8 mouse cellular contexts compared by ENCODE assay signal in the genomic region with DNA sequence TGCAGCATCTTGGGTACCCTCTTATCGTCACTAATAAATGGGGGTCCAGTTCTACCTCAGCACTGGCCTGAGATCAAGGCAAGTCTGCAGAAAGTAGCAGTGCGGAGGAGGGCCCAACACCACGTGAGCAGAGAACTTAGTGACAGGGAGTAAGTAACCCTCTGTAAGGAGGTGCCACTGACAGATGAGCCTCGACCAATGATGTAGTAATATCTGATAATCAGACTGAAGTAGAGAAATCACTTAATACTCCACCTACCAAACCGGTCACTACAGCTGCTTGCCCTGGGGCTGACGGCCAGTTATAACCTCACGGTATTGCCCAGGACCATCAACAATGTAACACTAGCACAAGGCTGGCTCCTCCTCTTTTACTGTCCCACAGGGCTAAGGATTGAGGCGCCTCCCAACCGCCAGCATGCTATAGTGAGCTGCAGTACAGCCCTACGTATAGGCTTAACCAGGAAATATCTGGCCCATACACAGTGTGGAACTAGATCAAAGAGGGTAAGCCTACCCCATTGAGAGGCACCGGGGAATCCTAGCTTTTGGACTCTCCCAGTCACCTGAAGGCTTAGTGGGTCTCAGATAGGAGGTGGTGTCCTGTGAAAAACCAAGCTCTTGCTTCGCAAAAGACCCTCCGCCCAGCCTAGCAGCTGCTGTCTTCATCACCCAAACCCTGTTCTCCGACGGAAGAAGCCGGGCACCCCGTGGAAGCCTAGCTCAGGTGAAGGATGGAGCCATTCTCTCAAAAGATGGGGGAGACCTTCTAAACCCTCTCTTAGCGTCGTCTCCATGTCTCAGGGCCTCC. TPM values are rescaled to one million over a fixed set of nuclear protein-coding genes. Genes with fewer than 3 reads are reported as not detected.
DNase-seq lines count a peak whose midpoint lies in the region; ATAC-seq and TF ChIP-seq lines count a peak whose summit lies in the region.

No protein-coding gene starts in this region.

- dilution Hi-C loops in CH12.LX (cut with MboI; ENCODE audit: extremely low pct_ligation_motif_present, extremely low pct_unique_long_range_greater_than_20kb, low sequenced_read_pairs), result no loop called here

- TF ChIP-seq POLR2A in CH12.LX (IDR thresholded peaks at IDR 0.05; ENCODE audit: low read depth, low read length), result no peak
- no peak for TF ChIP-seq POLR2A in olfactory bulb, adult 2 months (IDR thresholded peaks at IDR 0.05; ENCODE audit: insufficient read depth, low read depth, low read length)

- peak overlapping the region; percentile 74; the same call in 1 of the 2 replicates for H3K9ac ChIP-seq in CH12.LX (ENCODE audit: insufficient read depth, low read depth)
- peak overlapping the region; percentile 79 for H3K9ac ChIP-seq in embryonic facial prominence, embryonic 14.5 days (ENCODE audit: low read depth, low read length)
- H3K9ac ChIP-seq in limb, embryonic 13.5 days, result peak overlapping the region; percentile 87

- no peak for DNase-seq in gastrocnemius, adult 2 months
- no peak for DNase-seq in gastrocnemius, adult 18-20 months (ENCODE audit: low spot score)
- peak; percentile 32 for DNase-seq in CH12.LX (ENCODE audit: extremely low read depth)
- peak; percentile 55 for DNase-seq in embryonic facial prominence, embryonic 14.5 days (ENCODE audit: low spot score)
- DNase-seq in layer of hippocampus, adult 9-11 months, result no peak
- DNase-seq in layer of hippocampus, postnatal 25 days (ENCODE audit: extremely low spot score in 1 of 2, low spot score in 1 of 2), result no peak

- peak overlapping the region; percentile 96 for H3K4me3 ChIP-seq in gastrocnemius, adult 2 months
- peak overlapping the region; percentile 87 to 94 (median 88) for H3K4me3 ChIP-seq in CH12.LX (replicated peaks in 1 of 3; ENCODE audit: low read depth in 2 of 3, low read length in 2 of 3, poor library complexity in 1 of 3)
- peak overlapping the region; percentile 68 for H3K4me3 ChIP-seq in embryonic facial prominence, embryonic 14.5 days (ENCODE audit: low read depth, low read length)
- H3K4me3 ChIP-seq in limb, embryonic 13.5 days, result peak overlapping the region; percentile 82
- H3K4me3 ChIP-seq in olfactory bulb, adult 2 months (ENCODE audit: insufficient read depth, low read depth, low read length), result peak overlapping the region; percentile 96

- peaks cover 0 to 38% of the 10 kb centered on the region in 2 experiments for H3K36me3 ChIP-seq in CH12.LX (replicated peaks in 1 of 2; ENCODE audit: control insufficient read depth in 1 of 2, insufficient read depth in 1 of 2, low read length in 1 of 2)
- peaks cover 2% of the 10 kb centered on the region; the same call in 1 of the 2 replicates for H3K36me3 ChIP-seq in embryonic facial prominence, embryonic 14.5 days (ENCODE audit: control insufficient read depth, insufficient read depth, low read length)
- H3K36me3 ChIP-seq in limb, embryonic 13.5 days, result peaks cover 15% of the 10 kb centered on the region

- H3K9me3 ChIP-seq in CH12.LX (replicated peaks; ENCODE audit: low read length), result no peaks in the 10 kb centered on the region
- no peaks in the 10 kb centered on the region for H3K9me3 ChIP-seq in embryonic facial prominence, embryonic 14.5 days (ENCODE audit: control insufficient read depth, low read length)
- no peaks in the 10 kb centered on the region for H3K9me3 ChIP-seq in limb, embryonic 13.5 days

- intact Hi-C loops in gastrocnemius, adult 2 months (cut with DNase I), result no loop called here

- peak; percentile 66 for ATAC-seq in embryonic facial prominence, embryonic 14.5 days (ENCODE audit: low read depth)
- peak; percentile 30; the same call in 1 of the 2 replicates for ATAC-seq in limb, embryonic 13.5 days (ENCODE audit: low FRiP score, low read depth)

- no peaks in the 10 kb centered on the region for H3K27me3 ChIP-seq in CH12.LX (replicated peaks)
- no peaks in the 10 kb centered on the region for H3K27me3 ChIP-seq in embryonic facial prominence, embryonic 14.5 days (replicated peaks; ENCODE audit: control insufficient read depth, insufficient read depth, low read length)
- no peaks in the 10 kb centered on the region for H3K27me3 ChIP-seq in limb, embryonic 13.5 days

- peak overlapping the region; percentile 77 for H3K27ac ChIP-seq in gastrocnemius, adult 2 months
- no peak overlapping the region for H3K27ac ChIP-seq in CH12.LX (ENCODE audit: insufficient read depth, low read depth)
- no peak overlapping the region for H3K27ac ChIP-seq in embryonic facial prominence, embryonic 14.5 days (replicated peaks; ENCODE audit: low read depth, low read length)
- no peak overlapping the region; the same call in 1 of the 2 replicates for H3K27ac ChIP-seq in limb, embryonic 13.5 days
- H3K27ac ChIP-seq in olfactory bulb, adult 2 months (ENCODE audit: insufficient read depth, low read depth, low read length), result no peak overlapping the region

- in situ Hi-C loops in CH12.LX (cut with MboI; ENCODE audit: low pct_ligation_motif_present, low pct_unique_long_range_greater_than_20kb, low sequenced_read_pairs), result no loop called here

- WGBS in embryonic facial prominence, embryonic 14.5 days, result 10% methylated on average over 19 of the region's 19 CpGs
- 7% methylated on average over 19 of the region's 19 CpGs for WGBS in limb, embryonic 13.5 days
- WGBS in olfactory bulb, adult 2 months, result 14% methylated on average over 19 of the region's 19 CpGs

- no peak for TF ChIP-seq EP300 in CH12.LX (IDR thresholded peaks at IDR 0.05; ENCODE audit: low read length)

- no peak for TF ChIP-seq CTCF in gastrocnemius, adult 2 months (IDR thresholded peaks at IDR 0.05)
- no peak for TF ChIP-seq CTCF in CH12.LX (conservative IDR thresholded peaks at IDR 0.05 in 1 of 2, IDR thresholded peaks at IDR 0.05 in 1 of 2; ENCODE audit: low read depth in 2 of 2, low read length in 2 of 2)
- TF ChIP-seq CTCF in olfactory bulb, adult 2 months (IDR thresholded peaks at IDR 0.05; ENCODE audit: insufficient read depth, low read depth, low read length), result no peak

- H3K4me1 ChIP-seq in CH12.LX (ENCODE audit: control insufficient read depth in 1 of 2, insufficient read depth in 2 of 2), result peaks cover 6 to 23% of the 10 kb centered on the region in 2 experiments; a peak in 3 of 4 replicates
- H3K4me1 ChIP-seq in embryonic facial prominence, embryonic 14.5 days (ENCODE audit: control insufficient read depth, insufficient read depth, low read length), result peaks cover 9% of the 10 kb centered on the region
- peaks cover 21% of the 10 kb centered on the region for H3K4me1 ChIP-seq in limb, embryonic 13.5 days
- peaks cover 21% of the 10 kb centered on the region for H3K4me1 ChIP-seq in olfactory bulb, adult 2 months (ENCODE audit: control insufficient read depth, insufficient read depth, low read length)

- H3K4me2 ChIP-seq in CH12.LX (ENCODE audit: insufficient read depth, low read depth, poor library complexity, severe bottlenecking), result peak overlapping the region; percentile 11
- peak overlapping the region; percentile 72 for H3K4me2 ChIP-seq in embryonic facial prominence, embryonic 14.5 days (ENCODE audit: low read depth, low read length)
- peak overlapping the region; percentile 91 for H3K4me2 ChIP-seq in limb, embryonic 13.5 days (replicated peaks)

- peaks cover 13% of the 10 kb centered on the region for H3K79me2 ChIP-seq in CH12.LX (replicated peaks; ENCODE audit: control insufficient read depth, extremely low read depth, insufficient read depth, poor library complexity, severe bottlenecking)

- TF ChIP-seq RAD21 in CH12.LX (IDR thresholded peaks at IDR 0.05; ENCODE audit: low read depth, low read length), result no peak

TF ChIP-seq in CH12.LX, 34 proteins besides CTCF, POLR2A, EP300 and RAD21 (continues in another document):
- TF ChIP-seq MXI1 (IDR thresholded peaks at IDR 0.05; ENCODE audit: low read depth, low read length), result no peak
- no peak for TF ChIP-seq CHD2 (IDR thresholded peaks at IDR 0.05; ENCODE audit: low read length)
- no peak for TF ChIP-seq MAX (IDR thresholded peaks at IDR 0.05; ENCODE audit: low read length)
- no peak for TF ChIP-seq TBP (conservative IDR thresholded peaks at IDR 0.05; ENCODE audit: low read depth, low read length)
- no peak for TF ChIP-seq UBTF (IDR thresholded peaks at IDR 0.05; ENCODE audit: low read depth, low read length)
- TF ChIP-seq USF2 (conservative IDR thresholded peaks at IDR 0.05; ENCODE audit: low read depth, low read length), result no peak

RNA-seq across cellular contexts. Expression of gene Ttll12, which starts 1.1 kb away (rescaled TPM):
- total RNA-seq in gastrocnemius, adult 2 months (2021), result 1 to 10 TPM; 3.4 to 4.9 TPM
- 1 to 10 TPM; 3.6 to 4.0 TPM for total RNA-seq in gastrocnemius, adult 18-20 months (2021)
- 31.1 and 34.7 TPM in 2 replicates for total RNA-seq in CH12.LX (2012; rRNA removed)
- total RNA-seq in CH12.LX (2014; rRNA removed), result 19.7 and 21.9 TPM in 2 replicates
- polyA plus RNA-seq in CH12.LX (2012; ENCODE audit: insufficient read length, low read depth), result 37.1 and 40.0 TPM in 2 replicates
- polyA plus RNA-seq in embryonic facial prominence, embryonic 14.5 days (2014; fragmentation: Nextera tagmentation; extraction: Ambion mirVana), result 30.7 and 36.8 TPM in 2 replicates
- polyA plus RNA-seq in limb, embryonic 13.5 days (2015; fragmentation: Nextera tagmentation; extraction: Ambion mirVana), result 39.7 and 43.4 TPM in 2 replicates
- not detected in 2 replicates for polyA plus RNA-seq in olfactory bulb, adult 2 months (2012; ENCODE audit: insufficient read depth, insufficient read length, low replicate concordance, missing spikeins)
- total RNA-seq in layer of hippocampus, postnatal 25 days (2021), result 10 to 100 TPM; 13.2 to 13.5 TPM

RNA-seq across cellular contexts. Expression of gene Mcat, which starts 30.3 kb away (rescaled TPM):
- 10 to 100 TPM; 18.6 to 23.8 TPM for total RNA-seq in gastrocnemius, adult 2 months (2021)
- 10 to 100 TPM; 20.4 to 22.1 TPM for total RNA-seq in gastrocnemius, adult 18-20 months (2021)
- 38.6 and 41.2 TPM in 2 replicates for total RNA-seq in CH12.LX (2012; rRNA removed)
- total RNA-seq in CH12.LX (2014; rRNA removed), result 37.5 and 41.6 TPM in 2 replicates
- 28.4 and 28.5 TPM in 2 replicates for polyA plus RNA-seq in CH12.LX (2012; ENCODE audit: insufficient read length, low read depth)
- polyA plus RNA-seq in embryonic facial prominence, embryonic 14.5 days (2014; fragmentation: Nextera tagmentation; extraction: Ambion mirVana), result 34.9 and 37.1 TPM in 2 replicates
- 39.4 and 41.6 TPM in 2 replicates for polyA plus RNA-seq in limb, embryonic 13.5 days (2015; fragmentation: Nextera tagmentation; extraction: Ambion mirVana)
- polyA plus RNA-seq in olfactory bulb, adult 2 months (2012; ENCODE audit: insufficient read depth, insufficient read length, low replicate concordance, missing spikeins), result not detected in 2 replicates
- 10 to 100 TPM; 26.3 to 29.5 TPM for total RNA-seq in layer of hippocampus, postnatal 25 days (2021)

RNA-seq across cellular contexts. Expression of gene Tspo, which starts 30.5 kb away (rescaled TPM):
- 10 to 100 TPM; 22.2 to 22.7 TPM for total RNA-seq in gastrocnemius, adult 2 months (2021)
- 10 to 100 TPM; 19.6 to 26.8 TPM for total RNA-seq in gastrocnemius, adult 18-20 months (2021)
- total RNA-seq in CH12.LX (2012; rRNA removed) (66.1 and 70.3 TPM in 2 replicates), CH12.LX (2014; rRNA removed) (40.9 and 42.4 TPM in 2 replicates)
- 20.8 and 22.9 TPM in 2 replicates for polyA plus RNA-seq in CH12.LX (2012; ENCODE audit: insufficient read length, low read depth)
- polyA plus RNA-seq in embryonic facial prominence, embryonic 14.5 days (2014; fragmentation: Nextera tagmentation; extraction: Ambion mirVana), result 56.7 and 70.8 TPM in 2 replicates
- 40.4 and 41.9 TPM in 2 replicates for polyA plus RNA-seq in limb, embryonic 13.5 days (2015; fragmentation: Nextera tagmentation; extraction: Ambion mirVana)
- polyA plus RNA-seq in olfactory bulb, adult 2 months (2012; ENCODE audit: insufficient read depth, insufficient read length, low replicate concordance, missing spikeins), result not detected in 2 replicates
- 1 to 10 TPM; 3.5 to 4.6 TPM for total RNA-seq in layer of hippocampus, postnatal 25 days (2021)

Comparison
In these comparisons a context has a peak if more than half of its experiments do, and no peak if none do; other contexts are left out.
1. DNase-seq: peak in CH12.LX (single experiment) and embryonic facial prominence, embryonic 14.5 days (single experiment); none in gastrocnemius, adult 2 months (single experiment), gastrocnemius, adult 18-20 months (single experiment), layer of hippocampus, adult 9-11 months (single experiment) and layer of hippocampus, postnatal 25 days (0 of 2).
2. H3K4me2 ChIP-seq: peak in every context shown above with its lines; median percentile 91 in limb, embryonic 13.5 days; 72 in embryonic facial prominence, embryonic 14.5 days; 11 in CH12.LX.
3. Peak in every context shown above with its lines, with median percentiles within 50 percentile points of each other: H3K4me3 ChIP-seq and H3K9ac ChIP-seq.